Mouse (Mus musculus) embryonic facial prominence, embryonic 15.5 days (tissue): ENCODE data around the gene Gm20388. TPM values are rescaled to one million over a fixed set of nuclear protein-coding genes. Genes with fewer than 3 reads are reported as not detected.
A peak's percentile ranks its signal among the peaks of the same experiment; 100 is the strongest.

ENCODE experiments used
- ATAC-seq: fragments of 200-750 bp; cut with Nextera tagmentation; 2 replicates; pipeline ENCODE4 v1.8.0; 2017; ENCODE audit warnings: low read depth, moderate TSS enrichment; ENCODE audit not compliant: insufficient number of reproducible peaks, low FRiP score, low TSS enrichment
- H3K27ac ChIP-seq: fragments of 300-500 bp; sonication (generic); replicated peaks from 2 replicates; pipeline ENCODE4 v1.5.1; 2015; ENCODE audit warnings: mild to moderate bottlenecking, inconsistent platforms
- H3K27me3 ChIP-seq: fragments of 300-500 bp; sonication (generic); 2 replicates; pipeline ENCODE4 v1.6.1; 2015; ENCODE audit warnings: inconsistent platforms
- H3K36me3 ChIP-seq: fragments of 300-500 bp; sonication (generic); 2 replicates; pipeline ENCODE4 v1.6.1; 2015; ENCODE audit warnings: mild to moderate bottlenecking, inconsistent platforms
- H3K4me1 ChIP-seq: fragments of 300-500 bp; sonication (generic); 2 replicates; pipeline ENCODE4 v1.6.1; 2015; ENCODE audit warnings: inconsistent platforms
- H3K4me2 ChIP-seq: fragments of 300-500 bp; sonication (generic); replicated peaks from 2 replicates; pipeline ENCODE4 v1.6.1; 2015; ENCODE audit warnings: mild to moderate bottlenecking, inconsistent platforms
- H3K4me3 ChIP-seq: fragments of 300-500 bp; sonication (generic); replicated peaks from 2 replicates; pipeline ENCODE4 v1.5.1; 2015; ENCODE audit warnings: mild to moderate bottlenecking, inconsistent platforms
- H3K9ac ChIP-seq: fragments of 300-500 bp; sonication (generic); 2 replicates; pipeline ENCODE4 v1.6.1; 2015; ENCODE audit warnings: inconsistent platforms
- H3K9me3 ChIP-seq: fragments of 300-500 bp; sonication (generic); replicated peaks from 2 replicates; pipeline ENCODE4 v1.6.1; 2016; ENCODE audit warnings: inconsistent platforms
- WGBS: fragments of 180-500 bp; shearing (Covaris S2); methylation state at CpG from one replicate; pipeline ENCODE4 v1.1.7; 2015; 5-methylcytosine and 5-hydroxymethylcytosine counted together
- polyA plus RNA-seq: library from polyadenylated mRNA; unstranded; fragments of >200 nt; fragmentation: Nextera tagmentation; extraction: Ambion mirVana; gene quantifications from 2 replicates; pipeline ENCODE4 v1.2.1, GENCODE M21; 2015

Gm20388 gene
- polyA plus RNA-seq, 1 experiment from 2014 or later: 8.0 TPM

GRCm38 (mm10) chr8:122467816-122468215 lies 2557.2 kb downstream of the Gm20388 start:
- no peak overlapping the region for H3K27ac ChIP-seq
- H3K36me3 ChIP-seq: peaks cover 46% of the 10 kb centered on the region
- 79% methylated on average over 13 of the region's 13 CpGs for WGBS
- no peak for ATAC-seq
- no peaks in the 10 kb centered on the region for H3K9me3 ChIP-seq
- H3K4me3 ChIP-seq: no peak overlapping the region
- no peak overlapping the region for H3K4me2 ChIP-seq
- H3K4me1 ChIP-seq: no peaks in the 10 kb centered on the region
- peaks cover 4% of the 10 kb centered on the region; the same call in 1 of the 2 replicates for H3K27me3 ChIP-seq
- H3K9ac ChIP-seq: no peak overlapping the region

GRCm38 (mm10) chr8:122469407-122469806 lies 2558.8 kb downstream of the Gm20388 start:
- peaks cover 51% of the 10 kb centered on the region for H3K36me3 ChIP-seq

DNA sequence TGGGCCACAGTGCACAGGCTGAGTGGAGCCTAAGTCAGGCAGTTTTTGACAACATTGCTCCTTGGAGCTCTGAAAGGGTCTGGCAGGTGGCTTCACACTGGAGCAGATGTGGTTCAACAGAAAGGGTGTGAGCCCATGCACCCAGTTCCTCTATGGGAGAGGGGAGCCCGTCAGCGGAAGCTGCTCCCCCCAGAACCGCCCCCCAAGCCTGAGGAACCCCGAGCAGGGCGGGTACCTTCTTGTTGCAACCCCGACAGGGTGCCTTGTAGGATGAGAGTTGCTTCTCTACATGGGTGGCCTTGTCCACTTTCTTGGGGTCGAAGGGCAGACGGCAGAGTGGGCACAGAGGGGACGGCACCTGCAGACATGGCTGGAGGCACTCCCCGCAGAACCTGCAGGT lies 2559.3 kb downstream of the Gm20388 start:
- no peaks in the 10 kb centered on the region for H3K9me3 ChIP-seq
- 0 out of 2 replicates have a peak, but pooled peaks have one; percentile 22 for ATAC-seq
- no peak overlapping the region for H3K9ac ChIP-seq
- H3K36me3 ChIP-seq: peaks cover 51% of the 10 kb centered on the region
- 87% methylated on average over 10 of the region's 10 CpGs for WGBS
- no peak overlapping the region for H3K4me2 ChIP-seq
- no peak overlapping the region for H3K4me3 ChIP-seq
- H3K4me1 ChIP-seq: peaks cover 15% of the 10 kb centered on the region
- H3K27me3 ChIP-seq: no peaks in the 10 kb centered on the region
- no peak overlapping the region for H3K27ac ChIP-seq

More at GRCm38 (mm10) chr8:122469407-122469806, 2558.8 kb downstream of the Gm20388 start:
- no peak overlapping the region for H3K4me3 ChIP-seq
- no peak overlapping the region for H3K4me2 ChIP-seq
- no peaks in the 10 kb centered on the region for H3K9me3 ChIP-seq
- 79% methylated on average over 6 of the region's 6 CpGs for WGBS
- no peaks in the 10 kb centered on the region for H3K27me3 ChIP-seq
- H3K27ac ChIP-seq: no peak overlapping the region
- ATAC-seq: no peak
- no peak overlapping the region for H3K9ac ChIP-seq
- H3K4me1 ChIP-seq: peaks cover 9% of the 10 kb centered on the region

- peaks cover 44% of the 10 kb centered on the region for H3K36me3 ChIP-seq
- H3K9ac ChIP-seq: no peak overlapping the region
- no peak overlapping the region for H3K27ac ChIP-seq
- no peak overlapping the region for H3K4me2 ChIP-seq
- H3K4me1 ChIP-seq: peaks cover 19% of the 10 kb centered on the region
- H3K4me3 ChIP-seq: no peak overlapping the region
- no peaks in the 10 kb centered on the region for H3K9me3 ChIP-seq
- no peak for ATAC-seq
- no peaks in the 10 kb centered on the region for H3K27me3 ChIP-seq
- 76% methylated on average over 5 of the region's 5 CpGs for WGBS
Observed at GRCm38 (mm10) chr8:122470691-122471090, 2560.1 kb downstream of the Gm20388 start.

DNA sequence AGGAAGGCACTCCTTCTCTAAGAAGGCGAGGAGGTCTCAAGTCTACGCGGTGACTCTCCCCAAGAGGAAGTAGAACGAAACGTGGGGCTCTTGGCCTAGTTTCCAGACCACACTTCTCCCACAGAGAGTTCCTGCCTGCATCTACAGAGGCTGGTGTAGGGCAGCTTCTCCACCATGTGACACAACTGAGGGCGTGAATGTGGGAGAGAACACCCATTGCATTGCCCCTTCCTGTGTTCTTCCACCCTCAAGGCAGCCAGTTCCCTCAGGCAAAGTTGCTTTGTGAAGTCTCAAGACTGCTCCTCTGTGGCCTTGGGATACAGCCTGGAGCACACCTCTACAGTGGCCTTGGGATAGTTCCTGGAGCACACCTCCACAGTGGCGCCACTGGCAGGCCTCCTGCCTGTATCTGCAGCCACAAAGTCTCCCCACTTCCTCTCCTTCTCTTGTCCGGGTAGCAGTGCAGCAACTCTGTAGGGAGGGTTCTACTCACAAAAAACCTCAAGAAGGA lies 2563.3 kb downstream of the Gm20388 start:
- H3K4me3 ChIP-seq: no peak overlapping the region
- peaks cover 36% of the 10 kb centered on the region for H3K36me3 ChIP-seq
- H3K9me3 ChIP-seq: no peaks in the 10 kb centered on the region
- H3K9ac ChIP-seq: no peak overlapping the region
- ATAC-seq: no peak
- H3K27me3 ChIP-seq: no peaks in the 10 kb centered on the region
- no peak overlapping the region for H3K4me2 ChIP-seq
- peaks cover 31% of the 10 kb centered on the region for H3K4me1 ChIP-seq
- WGBS: 84% methylated on average over 8 of the region's 8 CpGs
- no peak overlapping the region for H3K27ac ChIP-seq

- H3K27ac ChIP-seq: peak overlapping the region; percentile 80; the same call in 1 of the 2 replicates
- peak overlapping the region; percentile 94 for H3K9ac ChIP-seq
- peaks cover 44% of the 10 kb centered on the region for H3K36me3 ChIP-seq
- peak; percentile 8; the same call in 1 of the 2 replicates for ATAC-seq
- peak overlapping the region; percentile 99 for H3K4me3 ChIP-seq
- no peaks in the 10 kb centered on the region for H3K9me3 ChIP-seq
- H3K4me2 ChIP-seq: peak overlapping the region; percentile 90
- H3K4me1 ChIP-seq: peaks cover 31% of the 10 kb centered on the region
- H3K27me3 ChIP-seq: no peaks in the 10 kb centered on the region
- 6% methylated on average over 16 of the region's 16 CpGs for WGBS
Observed at GRCm38 (mm10) chr8:122474951-122475560, 2564.4 kb downstream of the Gm20388 start.

GRCm38 (mm10) chr8:122475580-122476320 lies 2565.1 kb downstream of the Gm20388 start, which contains the start of the genes Rnf166 and Ctu2:
Gene Rnf166 (minus strand): TSS chr8:122476064.
Gene Ctu2 (plus strand): TSS chr8:122476143.
- WGBS: under 1% methylated on average over 100 of the region's 103 CpGs
- Histone ChIP-seq H3K36me3 (peaks cover 44% of the 10 kb centered on the region), H3K4me3 (peak within 1 kb of the TSS; percentile 99), H3K9ac (peak within 1 kb of the TSS; percentile 94), H3K4me2 (peak within 1 kb of the TSS; percentile 90), H3K27ac (peak within 1 kb of the TSS; percentile 80), H3K9me3 (no peaks in the 10 kb centered on the region), H3K27me3 (no peaks in the 10 kb centered on the region), H3K4me1 (peaks cover 31% of the 10 kb centered on the region)
- peak; percentile 91 for ATAC-seq

GRCm38 (mm10) chr8:122482448-122482847 lies 2571.8 kb downstream of the Gm20388 start:
- Histone ChIP-seq H3K36me3 (peaks cover 98% of the 10 kb centered on the region), H3K4me3 (no peak overlapping the region), H3K4me1 (peaks cover under 1% of the 10 kb centered on the region), H3K27me3 (no peaks in the 10 kb centered on the region), H3K4me2 (no peak overlapping the region), H3K9me3 (0 out of 2 replicates have a peak, but pooled peaks cover 3% of the 10 kb centered on the region), H3K27ac (no peak overlapping the region), H3K9ac (no peak overlapping the region)
- no peak for ATAC-seq
- 92% methylated on average over 8 of the region's 8 CpGs for WGBS

- no peaks in the 10 kb centered on the region for H3K27me3 ChIP-seq
- H3K4me1 ChIP-seq: no peaks in the 10 kb centered on the region
- H3K27ac ChIP-seq: no peak overlapping the region
- H3K9me3 ChIP-seq: 0 out of 2 replicates have a peak, but pooled peaks cover 3% of the 10 kb centered on the region
- no peak overlapping the region for H3K4me3 ChIP-seq
- H3K36me3 ChIP-seq: peaks cover 98% of the 10 kb centered on the region
- no peak overlapping the region for H3K9ac ChIP-seq
- H3K4me2 ChIP-seq: no peak overlapping the region
- WGBS: 94% methylated on average over 7 of the region's 7 CpGs
- ATAC-seq: no peak
Observed at GRCm38 (mm10) chr8:122483877-122484276, 2573.2 kb downstream of the Gm20388 start.

GRCm38 (mm10) chr8:122484831-122485230 lies 2574.2 kb downstream of the Gm20388 start:
- 83% methylated on average over 12 of the region's 12 CpGs for WGBS

GRCm38 (mm10) chr8:122488387-122488786 lies 2577.7 kb downstream of the Gm20388 start:
- no peak for ATAC-seq
- Histone ChIP-seq H3K4me1 (no peaks in the 10 kb centered on the region), H3K4me2 (no peak overlapping the region), H3K27ac (no peak overlapping the region), H3K4me3 (no peak overlapping the region), H3K27me3 (no peaks in the 10 kb centered on the region), H3K9ac (no peak overlapping the region), H3K9me3 (0 out of 2 replicates have a peak, but pooled peaks cover 3% of the 10 kb centered on the region), H3K36me3 (peaks cover 96% of the 10 kb centered on the region)
- WGBS: 84% methylated on average over 9 of the region's 9 CpGs

More at GRCm38 (mm10) chr8:122484831-122485230, 2574.2 kb downstream of the Gm20388 start:
- no peak for ATAC-seq
- Histone ChIP-seq H3K4me3 (no peak overlapping the region), H3K27ac (no peak overlapping the region), H3K4me2 (no peak overlapping the region), H3K36me3 (peaks cover 98% of the 10 kb centered on the region), H3K9me3 (0 out of 2 replicates have a peak, but pooled peaks cover 3% of the 10 kb centered on the region), H3K9ac (no peak overlapping the region), H3K27me3 (no peaks in the 10 kb centered on the region), H3K4me1 (no peaks in the 10 kb centered on the region)
